Mouse (Mus musculus) midbrain, postnatal 0 days (tissue): ENCODE measurements around the gene Lzts3. TPM values are rescaled to one million over a fixed set of nuclear protein-coding genes. Genes with fewer than 3 reads are reported as not detected.

Experiments
- ATAC-seq: fragments of 200-750 bp; cut with Nextera tagmentation; 2 replicates; pipeline ENCODE4 v1.8.0; 2017; ENCODE audit warnings: moderate number of reproducible peaks, mild to moderate bottlenecking, moderate TSS enrichment, moderate library complexity; ENCODE audit not compliant: low FRiP score
- DNase-seq: peaks from one replicate; pipeline ENCODE4 v3.0.0-alpha.2; 2015; ENCODE audit warnings: low spot score
- H3K27ac ChIP-seq: fragments of 300-500 bp; sonication (generic); 2 replicates; pipeline ENCODE4 v1.5.1; 2014; ENCODE audit warnings: low read depth, mild to moderate bottlenecking, low read length, mixed read lengths
- H3K27me3 ChIP-seq: fragments of 300-500 bp; sonication (generic); 2 replicates; pipeline ENCODE4 v1.6.1; 2014; ENCODE audit warnings: low read length, control low read depth, mixed read lengths; ENCODE audit not compliant: insufficient read depth
- H3K36me3 ChIP-seq: fragments of 300-500 bp; sonication (generic); 2 replicates; pipeline ENCODE4 v1.6.1; 2014; ENCODE audit warnings: low read length, control low read depth, mixed read lengths; ENCODE audit not compliant: insufficient read depth
- H3K4me1 ChIP-seq: fragments of 300-500 bp; sonication (generic); 2 replicates; pipeline ENCODE4 v1.6.1; 2014; ENCODE audit warnings: mild to moderate bottlenecking, control low read depth, antibody characterized with exemption, low read length, mixed read lengths; ENCODE audit not compliant: insufficient read depth
- H3K4me2 ChIP-seq: fragments of 300-500 bp; sonication (generic); 2 replicates; pipeline ENCODE4 v1.6.1; 2014; ENCODE audit warnings: low read depth, mild to moderate bottlenecking, low read length, mixed read lengths; ENCODE audit not compliant: poor library complexity, severe bottlenecking
- H3K4me3 ChIP-seq: fragments of 300-500 bp; sonication (generic); 2 replicates; pipeline ENCODE4 v1.5.1; 2014; ENCODE audit warnings: low read depth, mild to moderate bottlenecking, low read length, moderate library complexity
- H3K9ac ChIP-seq: fragments of 300-500 bp; sonication (generic); replicated peaks from 2 replicates; pipeline ENCODE4 v1.6.1; 2014; ENCODE audit warnings: mild to moderate bottlenecking, low read length, moderate library complexity, mixed read lengths; ENCODE audit not compliant: poor library complexity, severe bottlenecking
- H3K9me3 ChIP-seq: fragments of 300-500 bp; sonication (generic); 2 replicates; pipeline ENCODE4 v1.6.1; 2016; ENCODE audit warnings: low read length, control low read depth
- CTCF ChIP-seq: IDR thresholded peaks from 2 replicates; pipeline ENCODE4 v1.5.1; 2016; ENCODE audit warnings: antibody characterized with exemption, mild to moderate bottlenecking
- WGBS: fragments of 180-500 bp; shearing (Covaris S2); extraction: QIAGEN DNeasy Blood & Tissue Kit; methylation state at CpG from one replicate; pipeline ENCODE4 v1.1.7; 2014; 5-methylcytosine and 5-hydroxymethylcytosine counted together
- polyA plus RNA-seq: library from polyadenylated mRNA; unstranded; fragments of >200 nt; fragmentation: Nextera tagmentation; extraction: Ambion mirVana; gene quantifications from 2 replicates; pipeline ENCODE4 v1.2.1, GENCODE M21; 2015
- total RNA-seq: library from RNA; depleted of rRNA; stranded (reverse); fragments of >200 nt; gene quantifications from 2 replicates; pipeline ENCODE4 v1.2.3, GENCODE M21; 2014

Lzts3 gene
- total and polyA plus RNA-seq, 2 experiments from 2014 or later: 18.8 to 76.6 TPM

- WGBS: 3% methylated on average over 37 of the region's 37 CpGs
- Histone ChIP-seq H3K9ac (peak overlapping the region; percentile 93), H3K9me3 (no peaks in the 10 kb centered on the region), H3K4me1 (peaks cover 3% of the 10 kb centered on the region; the same call in 1 of the 2 replicates), H3K4me3 (peak overlapping the region; percentile 97), H3K27ac (peak overlapping the region; percentile 75), H3K36me3 (peaks cover 7% of the 10 kb centered on the region), H3K4me2 (peak overlapping the region; percentile 91), H3K27me3 (peaks cover 3% of the 10 kb centered on the region)
- peak; percentile 36 for ATAC-seq
- no peak for DNase-seq
- no peak for TF ChIP-seq CTCF
Observed at GRCm38 (mm10) chr2:130629080-130629838, 13.3 kb downstream of the Lzts3 start.

DNA sequence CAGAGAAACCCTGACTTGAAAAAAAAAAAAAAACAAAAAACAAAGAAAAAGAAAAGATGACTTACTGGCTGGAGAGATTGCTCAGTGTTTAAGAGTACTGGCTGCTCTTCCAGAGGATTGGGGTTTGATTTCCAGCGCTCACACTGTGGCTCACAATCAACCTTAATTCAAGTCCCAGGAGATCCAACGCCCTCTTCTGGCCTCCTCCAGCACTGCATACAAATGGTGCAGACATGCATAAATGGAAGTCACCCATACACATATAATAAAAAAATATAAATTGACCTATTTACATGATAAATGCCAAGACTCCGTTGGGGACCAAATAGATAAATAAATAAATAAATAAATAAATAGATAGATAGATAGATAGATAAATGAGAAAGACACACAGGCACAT lies 14.2 kb downstream of the Lzts3 start:
- Histone ChIP-seq H3K4me2 (no peak overlapping the region; the same call in 1 of the 2 replicates), H3K4me1 (peaks cover 3% of the 10 kb centered on the region; the same call in 1 of the 2 replicates), H3K4me3 (peak overlapping the region; percentile 97; the same call in 1 of the 2 replicates), H3K9me3 (no peaks in the 10 kb centered on the region), H3K9ac (no peak overlapping the region), H3K27ac (no peak overlapping the region), H3K36me3 (peaks cover 6% of the 10 kb centered on the region; the same call in 1 of the 2 replicates), H3K27me3 (no peaks in the 10 kb centered on the region)
- DNase-seq: no peak
- peak; percentile 40 for TF ChIP-seq CTCF
- ATAC-seq: no peak
- 66% methylated on average over 3 of the region's 3 CpGs for WGBS

GRCm38 (mm10) chr2:130618972-130619371 lies 23.6 kb downstream of the Lzts3 start:
- Histone ChIP-seq H3K9ac (no peak overlapping the region), H3K27me3 (no peaks in the 10 kb centered on the region), H3K4me1 (no peaks in the 10 kb centered on the region), H3K27ac (no peak overlapping the region), H3K4me3 (no peak overlapping the region), H3K4me2 (no peak overlapping the region), H3K9me3 (no peaks in the 10 kb centered on the region), H3K36me3 (peaks cover 22% of the 10 kb centered on the region)
- no peak for DNase-seq
- no peak for ATAC-seq
- no peak for TF ChIP-seq CTCF
- whole genome bisulfite sequencing: 97% methylated on average over 7 of the region's 7 CpGs

DNA sequence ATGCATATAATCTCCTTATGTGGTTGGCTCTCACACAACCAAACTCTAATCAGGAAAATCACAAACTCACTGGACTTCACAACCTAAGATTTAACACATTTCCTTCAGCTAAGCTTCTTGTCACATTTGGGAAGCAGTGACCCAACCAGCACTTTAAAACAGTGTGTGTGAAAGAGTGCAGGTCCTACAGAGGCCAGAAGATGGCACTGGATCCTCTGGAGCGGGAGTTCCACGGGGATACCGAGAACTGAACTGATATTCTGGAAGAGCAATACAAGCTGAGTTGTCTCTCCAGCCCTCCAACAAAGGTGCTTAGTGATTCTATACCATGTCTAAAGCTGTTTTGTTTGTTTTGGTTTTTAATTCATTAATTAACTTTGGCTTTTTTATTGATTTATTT lies 29.5 kb downstream of the Lzts3 start:
- no peaks in the 10 kb centered on the region for H3K4me1 ChIP-seq
- H3K27ac ChIP-seq: no peak overlapping the region
- DNase-seq (peak; percentile 17), ATAC-seq (no peak)
- peaks cover 24% of the 10 kb centered on the region for H3K36me3 ChIP-seq
- peak; percentile 53 for TF ChIP-seq CTCF
- WGBS: 71% methylated on average over 3 of the region's 3 CpGs
- no peak overlapping the region for H3K4me2 ChIP-seq
- H3K9ac ChIP-seq: no peak overlapping the region
- no peaks in the 10 kb centered on the region for H3K27me3 ChIP-seq
- H3K4me3 ChIP-seq: no peak overlapping the region
- no peaks in the 10 kb centered on the region for H3K9me3 ChIP-seq

GRCm38 (mm10) chr2:130602195-130602594 lies 40.4 kb downstream of the Lzts3 start:
- no peaks in the 10 kb centered on the region for H3K4me1 ChIP-seq
- ATAC-seq: no peak
- H3K9ac ChIP-seq: no peak overlapping the region
- no peak overlapping the region for H3K27ac ChIP-seq
- H3K27me3 ChIP-seq: no peaks in the 10 kb centered on the region
- peaks cover 36% of the 10 kb centered on the region for H3K36me3 ChIP-seq
- no peak overlapping the region for H3K4me2 ChIP-seq
- DNase-seq: no peak
- TF ChIP-seq CTCF: no peak
- WGBS: 86% methylated on average over 4 of the region's 4 CpGs
- H3K4me3 ChIP-seq: no peak overlapping the region
- H3K9me3 ChIP-seq: no peaks in the 10 kb centered on the region

DNA sequence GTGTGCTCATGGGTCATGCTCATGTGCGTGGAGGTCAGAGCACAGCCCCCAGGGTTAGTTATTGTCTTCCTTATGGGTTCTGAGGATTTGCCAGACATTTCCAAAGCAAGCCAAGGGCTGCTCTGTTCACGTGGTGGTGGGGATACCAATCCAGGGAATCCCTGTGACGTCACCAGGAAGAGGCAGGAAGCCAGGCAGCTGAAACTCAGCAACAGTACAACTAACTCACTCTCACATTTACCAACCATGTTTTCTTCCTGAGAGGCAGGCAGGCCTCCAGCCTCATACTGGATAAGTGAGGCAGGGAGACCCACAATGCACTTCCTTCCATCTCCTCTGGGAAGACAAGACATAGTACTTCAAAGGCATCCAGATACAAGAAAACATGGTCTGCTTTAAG lies 44.2 kb downstream of the Lzts3 start:
- Histone ChIP-seq H3K9ac (no peak overlapping the region), H3K9me3 (no peaks in the 10 kb centered on the region), H3K27me3 (no peaks in the 10 kb centered on the region), H3K4me1 (no peaks in the 10 kb centered on the region), H3K4me3 (no peak overlapping the region), H3K36me3 (peaks cover 47% of the 10 kb centered on the region), H3K4me2 (no peak overlapping the region), H3K27ac (no peak overlapping the region)
- WGBS: 73% methylated on average over 3 of the region's 3 CpGs
- no peak for ATAC-seq
- no peak for TF ChIP-seq CTCF
- no peak for DNase-seq
